Mouse (Mus musculus): ENCODE results near the gene Phactr4. TPM values are rescaled to one million over a fixed set of nuclear protein-coding genes. Genes with fewer than 3 reads are reported as not detected.
"Not testable (repeated sequence)": the region's sequence is repeated elsewhere in the genome, so short reads cannot be mapped to it uniquely, and the experiment has no call there.

Phactr4 gene
- polyA plus RNA-seq, 1 experiment from 2014 or later = 25.9 TPM

DNA sequence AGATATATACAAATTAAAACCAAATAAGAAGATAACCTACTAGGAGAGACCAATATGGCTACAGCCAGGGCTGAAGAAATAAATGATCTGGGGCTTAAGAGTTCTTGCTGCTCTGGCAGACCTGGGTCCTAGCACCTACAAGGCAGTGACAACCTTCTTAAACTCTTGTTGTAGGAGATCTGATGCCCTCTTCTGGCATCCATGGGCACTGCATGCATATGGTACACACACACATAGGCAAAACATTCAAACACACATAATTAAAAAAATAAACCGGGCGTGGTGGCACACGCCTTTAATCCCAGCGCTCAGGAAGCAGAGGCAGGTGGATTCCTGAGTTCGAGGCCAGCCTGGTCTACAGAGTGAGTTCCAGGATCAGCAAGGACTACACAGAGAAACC, 2.5 kb upstream of the Phactr4 start:
- no peak overlapping the region for H3K27ac ChIP-seq (ENCODE audit: low read length)
- H3K9ac ChIP-seq (ENCODE audit: low read length) = no peak overlapping the region
- H3K4me2 ChIP-seq (ENCODE audit: low read depth, low read length) = no peak overlapping the region
- 90% methylated on average over 5 of the region's 5 CpGs for WGBS
- H3K27me3 ChIP-seq (ENCODE audit: control insufficient read depth, insufficient read depth, low read length) = no peaks in the 10 kb centered on the region
- H3K9me3 ChIP-seq (replicated peaks; ENCODE audit: control insufficient read depth, low read length) = no peaks in the 10 kb centered on the region
- no peaks in the 10 kb centered on the region for H3K36me3 ChIP-seq (ENCODE audit: control insufficient read depth, insufficient read depth, low read length)
- no peak for ATAC-seq (ENCODE audit: insufficient read depth, low FRiP score)
- no peak overlapping the region for H3K4me3 ChIP-seq (replicated peaks; ENCODE audit: low read length)
- peaks cover 7% of the 10 kb centered on the region; the same call in 1 of the 2 replicates for H3K4me1 ChIP-seq (ENCODE audit: control insufficient read depth, insufficient read depth, low read length)

DNA sequence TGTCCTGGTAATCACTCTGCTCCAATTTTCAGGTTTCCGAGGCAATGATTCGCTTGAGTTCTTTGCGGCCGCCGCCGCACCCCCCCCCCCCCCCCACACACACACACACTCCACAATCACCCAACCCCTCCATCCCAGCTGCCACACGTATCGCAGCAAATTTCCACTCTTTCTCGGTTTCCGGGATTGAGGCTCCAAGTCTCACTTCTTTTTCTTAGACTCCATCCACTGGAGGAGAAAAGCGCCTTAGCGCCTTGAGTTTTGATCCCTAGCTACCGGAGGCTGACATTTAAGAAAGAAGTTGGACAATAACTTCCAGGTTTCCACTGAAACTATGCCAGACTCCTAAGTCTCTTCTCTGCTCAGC, 750 bp downstream of the Phactr4 start:
- Histone ChIP-seq H3K9ac (ENCODE audit: low read length) (peak overlapping the region; percentile 87), H3K27me3 (ENCODE audit: control insufficient read depth, insufficient read depth, low read length) (no peaks in the 10 kb centered on the region), H3K4me3 (replicated peaks; ENCODE audit: low read length) (peak overlapping the region; percentile 74), H3K36me3 (ENCODE audit: control insufficient read depth, insufficient read depth, low read length) (no peaks in the 10 kb centered on the region), H3K9me3 (replicated peaks; ENCODE audit: control insufficient read depth, low read length) (no peaks in the 10 kb centered on the region), H3K4me2 (ENCODE audit: low read depth, low read length) (peak overlapping the region; percentile 57), H3K4me1 (ENCODE audit: control insufficient read depth, insufficient read depth, low read length) (peaks cover 13% of the 10 kb centered on the region), H3K27ac (ENCODE audit: low read length) (peak overlapping the region; percentile 99)
- 0% methylated on average over 13 of the region's 13 CpGs for WGBS
- ATAC-seq (ENCODE audit: insufficient read depth, low FRiP score) = no peak

DNA sequence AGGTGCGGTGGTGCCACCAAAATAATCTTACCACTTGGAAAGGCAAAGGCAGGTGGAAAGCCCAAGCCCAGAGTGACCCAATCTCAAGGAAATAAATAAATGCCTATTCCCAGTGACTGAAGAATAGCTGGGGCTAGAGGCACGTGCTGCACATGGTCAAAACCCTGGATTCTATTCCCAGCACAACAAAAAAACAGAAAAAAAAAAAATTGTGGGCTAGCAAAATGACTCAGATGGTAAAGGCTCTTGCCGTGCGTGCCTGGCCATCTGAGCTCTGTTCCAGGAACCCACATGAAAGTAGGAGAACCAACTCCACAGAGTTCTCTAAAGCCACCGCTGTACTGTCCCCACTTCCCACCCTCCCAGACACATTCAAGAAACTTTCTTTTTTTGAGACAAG, 1.8 kb downstream of the Phactr4 start:
- peak overlapping the region; percentile 87; the same call in 1 of the 2 replicates for H3K9ac ChIP-seq (ENCODE audit: low read length)
- H3K4me2 ChIP-seq (ENCODE audit: low read depth, low read length) = peak overlapping the region; percentile 57
- peaks cover 13% of the 10 kb centered on the region for H3K4me1 ChIP-seq (ENCODE audit: control insufficient read depth, insufficient read depth, low read length)
- H3K36me3 ChIP-seq (ENCODE audit: control insufficient read depth, insufficient read depth, low read length) = no peaks in the 10 kb centered on the region
- 74% methylated on average over 5 of the region's 5 CpGs for WGBS
- no peaks in the 10 kb centered on the region for H3K27me3 ChIP-seq (ENCODE audit: control insufficient read depth, insufficient read depth, low read length)
- no peak for ATAC-seq (ENCODE audit: insufficient read depth, low FRiP score)
- H3K9me3 ChIP-seq (replicated peaks; ENCODE audit: control insufficient read depth, low read length) = no peaks in the 10 kb centered on the region
- H3K27ac ChIP-seq (ENCODE audit: low read length) = 0 out of 2 replicates have a peak overlapping the region, but pooled peaks have one; percentile 99
- H3K4me3 ChIP-seq (replicated peaks; ENCODE audit: low read length) = peak overlapping the region; percentile 74

DNA sequence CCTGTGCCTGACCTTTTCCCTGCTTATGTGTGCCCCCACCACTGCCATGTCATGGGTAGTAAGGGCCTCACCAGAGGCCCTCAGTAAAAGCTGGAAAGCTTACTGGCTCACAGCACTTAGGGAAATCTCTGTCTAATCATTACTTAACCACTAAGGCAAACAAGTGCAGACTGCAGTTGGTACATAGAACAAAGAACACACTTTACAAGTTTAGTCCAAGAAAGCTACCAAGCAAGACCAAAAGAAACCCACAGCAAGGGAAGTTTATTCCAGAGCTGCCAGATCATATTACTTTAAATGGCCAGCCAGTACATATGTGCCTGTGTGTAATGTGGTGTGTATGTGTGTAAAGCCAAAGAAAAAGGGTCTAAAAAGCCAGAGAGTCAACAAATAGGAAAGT, 6.3 kb downstream of the Phactr4 start:
- Histone ChIP-seq H3K4me3 (replicated peaks; ENCODE audit: low read length) (no peak overlapping the region), H3K27ac (ENCODE audit: low read length) (peak overlapping the region; percentile 82), H3K4me2 (ENCODE audit: low read depth, low read length) (no peak overlapping the region), H3K9ac (ENCODE audit: low read length) (no peak overlapping the region), H3K9me3 (replicated peaks; ENCODE audit: control insufficient read depth, low read length) (no peaks in the 10 kb centered on the region), H3K27me3 (ENCODE audit: control insufficient read depth, insufficient read depth, low read length) (no peaks in the 10 kb centered on the region), H3K36me3 (ENCODE audit: control insufficient read depth, insufficient read depth, low read length) (no peaks in the 10 kb centered on the region), H3K4me1 (ENCODE audit: control insufficient read depth, insufficient read depth, low read length) (peaks cover 11% of the 10 kb centered on the region)
- peak; percentile 79; the same call in 1 of the 2 replicates for ATAC-seq (ENCODE audit: insufficient read depth, low FRiP score)

DNA sequence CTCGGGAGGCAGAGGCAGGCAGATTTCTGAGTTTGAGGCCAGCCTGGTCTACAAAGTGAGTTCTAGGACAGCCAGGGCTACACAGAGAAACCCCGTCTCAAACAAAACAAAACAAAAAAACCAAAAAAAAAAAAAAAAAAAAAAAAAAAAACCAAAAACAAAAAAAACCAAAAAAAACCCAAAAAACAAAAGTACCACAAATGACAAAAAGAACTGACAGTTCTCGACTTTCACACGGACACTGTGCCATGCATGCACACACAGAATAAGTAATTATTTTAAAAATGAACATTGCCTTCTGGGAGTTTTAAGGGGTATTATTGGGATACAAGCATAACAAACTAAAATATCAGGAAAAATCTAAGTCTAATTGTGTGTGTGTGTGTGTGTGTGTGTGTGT, 9.0 kb downstream of the Phactr4 start:
- not testable (repeated sequence) for H3K9ac ChIP-seq (ENCODE audit: low read length); H3K27me3 ChIP-seq (ENCODE audit: control insufficient read depth, insufficient read depth, low read length); H3K4me3 ChIP-seq (replicated peaks; ENCODE audit: low read length); H3K36me3 ChIP-seq (ENCODE audit: control insufficient read depth, insufficient read depth, low read length); ATAC-seq (ENCODE audit: insufficient read depth, low FRiP score); H3K4me2 ChIP-seq (ENCODE audit: low read depth, low read length); H3K4me1 ChIP-seq (ENCODE audit: control insufficient read depth, insufficient read depth, low read length); H3K9me3 ChIP-seq (replicated peaks; ENCODE audit: control insufficient read depth, low read length); H3K27ac ChIP-seq (ENCODE audit: low read length)
- WGBS = 90% methylated on average over 4 of the region's 4 CpGs

DNA sequence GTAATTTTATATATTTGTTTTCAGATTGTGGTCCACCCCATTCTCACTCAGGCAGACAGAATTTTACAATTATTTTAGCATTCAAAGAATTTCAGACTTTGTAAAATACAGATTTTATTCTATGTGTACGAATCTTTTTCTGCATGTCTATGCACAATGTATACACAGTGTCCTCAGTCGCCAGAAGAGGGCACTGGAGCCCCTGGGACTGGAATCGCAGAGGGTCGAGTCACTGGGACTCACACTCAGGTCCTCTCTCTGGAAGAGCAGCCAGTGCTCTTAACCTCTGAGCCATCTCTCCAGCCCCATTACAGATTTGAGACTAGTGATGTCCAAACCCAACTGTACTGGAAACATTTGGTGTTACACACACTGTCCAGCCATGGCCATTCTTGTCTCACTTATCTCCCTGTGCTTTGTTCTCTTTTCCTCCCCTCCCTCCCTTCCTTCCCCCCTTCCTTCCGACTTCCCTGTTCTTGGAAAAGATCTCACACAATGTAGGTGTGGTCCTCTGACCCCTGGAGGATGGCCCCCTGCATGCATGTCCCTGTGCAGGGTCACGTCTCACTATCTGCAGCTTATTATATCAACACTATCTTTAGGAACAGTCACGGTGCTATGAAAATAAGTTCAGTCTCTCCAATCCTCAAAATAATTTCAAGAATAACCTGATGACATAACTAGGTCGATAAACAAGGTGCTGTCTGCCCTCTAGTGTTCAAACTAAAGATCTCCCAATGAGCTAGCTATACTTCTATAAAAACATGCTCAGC, 10.8 kb downstream of the Phactr4 start:
- no peak overlapping the region for H3K4me2 ChIP-seq (ENCODE audit: low read depth, low read length)
- no peak for ATAC-seq (ENCODE audit: insufficient read depth, low FRiP score)
- no peak overlapping the region for H3K27ac ChIP-seq (ENCODE audit: low read length)
- H3K4me1 ChIP-seq (ENCODE audit: control insufficient read depth, insufficient read depth, low read length) = no peaks in the 10 kb centered on the region
- 52% methylated on average over 8 of the region's 8 CpGs for WGBS
- H3K9ac ChIP-seq (ENCODE audit: low read length) = no peak overlapping the region
- H3K4me3 ChIP-seq (replicated peaks; ENCODE audit: low read length) = no peak overlapping the region
- no peaks in the 10 kb centered on the region for H3K36me3 ChIP-seq (ENCODE audit: control insufficient read depth, insufficient read depth, low read length)
- H3K9me3 ChIP-seq (replicated peaks; ENCODE audit: control insufficient read depth, low read length) = no peaks in the 10 kb centered on the region
- no peaks in the 10 kb centered on the region for H3K27me3 ChIP-seq (ENCODE audit: control insufficient read depth, insufficient read depth, low read length)

DNA sequence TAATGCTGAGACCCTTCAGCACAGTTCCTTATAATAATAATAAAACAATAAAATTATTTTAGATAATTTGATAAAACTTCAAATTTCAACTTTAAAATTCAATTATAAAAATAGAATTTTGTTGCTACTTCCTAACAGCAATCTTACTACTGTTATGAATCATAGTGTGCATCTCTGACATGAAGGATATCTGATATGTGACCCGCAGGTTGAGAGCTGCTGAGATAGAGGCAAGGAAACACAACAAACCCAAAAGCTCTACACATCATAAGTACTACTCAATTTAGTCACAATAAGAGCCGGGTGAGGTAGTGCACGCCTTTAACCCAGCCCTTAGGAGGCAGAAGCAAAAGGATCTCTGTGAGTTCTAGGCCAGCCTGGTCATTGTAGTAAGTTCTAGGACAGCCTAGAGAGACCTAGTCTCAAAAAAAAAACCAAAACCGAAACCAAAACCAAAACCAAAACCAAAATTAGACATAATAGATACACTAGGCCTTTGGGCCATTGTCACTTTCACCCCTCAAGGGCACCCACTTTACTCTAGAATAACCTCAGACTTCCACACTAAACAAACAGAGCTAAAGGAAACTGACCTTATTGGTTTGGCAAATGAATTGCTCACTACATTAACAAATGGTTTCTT, 12.6 kb downstream of the Phactr4 start:
- H3K4me1 ChIP-seq (ENCODE audit: control insufficient read depth, insufficient read depth, low read length) = no peaks in the 10 kb centered on the region
- no peak overlapping the region for H3K4me3 ChIP-seq (replicated peaks; ENCODE audit: low read length)
- no peak for ATAC-seq (ENCODE audit: insufficient read depth, low FRiP score)
- H3K27me3 ChIP-seq (ENCODE audit: control insufficient read depth, insufficient read depth, low read length) = no peaks in the 10 kb centered on the region
- H3K4me2 ChIP-seq (ENCODE audit: low read depth, low read length) = no peak overlapping the region
- H3K27ac ChIP-seq (ENCODE audit: low read length) = no peak overlapping the region
- 85% methylated on average over 4 of the region's 4 CpGs for WGBS
- H3K9me3 ChIP-seq (replicated peaks; ENCODE audit: control insufficient read depth, low read length) = no peaks in the 10 kb centered on the region
- no peak overlapping the region for H3K9ac ChIP-seq (ENCODE audit: low read length)
- H3K36me3 ChIP-seq (ENCODE audit: control insufficient read depth, insufficient read depth, low read length) = no peaks in the 10 kb centered on the region

DNA sequence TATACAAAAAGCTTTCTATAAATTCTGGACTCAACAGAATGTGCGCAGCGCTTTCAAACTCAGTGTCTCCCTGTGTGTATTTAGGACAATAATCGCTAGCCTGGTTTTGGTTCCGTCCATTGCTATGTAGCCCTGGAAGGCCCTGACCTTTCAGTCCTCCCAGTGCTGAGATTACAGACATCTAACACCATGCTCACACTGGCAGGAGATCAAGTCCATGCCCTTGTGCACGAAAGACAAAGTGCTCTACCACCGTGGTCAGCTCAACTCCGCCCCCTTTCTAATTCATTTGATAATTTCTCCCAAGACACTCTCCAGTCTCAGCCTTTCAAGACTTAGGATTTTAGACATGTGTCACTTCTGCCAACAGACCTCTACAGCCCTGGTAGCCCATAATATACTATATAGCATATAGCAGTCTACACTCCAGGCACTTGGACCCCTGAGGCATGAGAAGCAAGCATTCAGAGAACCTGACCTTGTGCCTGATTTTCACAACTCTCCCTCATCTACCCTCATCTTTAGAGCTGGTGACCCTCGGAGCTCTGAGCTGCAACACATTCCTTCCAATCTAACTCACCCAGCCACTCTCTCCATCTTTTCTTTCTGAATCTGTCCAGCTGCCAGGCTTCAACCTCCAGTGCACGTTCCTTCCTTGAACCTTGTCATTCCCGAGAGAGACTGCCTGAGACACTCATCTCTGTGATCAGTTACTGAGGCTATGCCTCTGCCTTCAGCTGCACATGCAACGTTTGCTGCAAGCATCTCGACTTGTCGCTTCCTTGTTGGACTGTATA, 15.7 kb downstream of the Phactr4 start:
- Histone ChIP-seq H3K27me3 (ENCODE audit: control insufficient read depth, insufficient read depth, low read length) (no peaks in the 10 kb centered on the region), H3K4me2 (ENCODE audit: low read depth, low read length) (no peak overlapping the region), H3K36me3 (ENCODE audit: control insufficient read depth, insufficient read depth, low read length) (no peaks in the 10 kb centered on the region), H3K27ac (ENCODE audit: low read length) (no peak overlapping the region), H3K9ac (ENCODE audit: low read length) (no peak overlapping the region), H3K9me3 (replicated peaks; ENCODE audit: control insufficient read depth, low read length) (no peaks in the 10 kb centered on the region), H3K4me1 (ENCODE audit: control insufficient read depth, insufficient read depth, low read length) (no peaks in the 10 kb centered on the region; the same call in 1 of the 2 replicates), H3K4me3 (replicated peaks; ENCODE audit: low read length) (no peak overlapping the region)
- no peak for ATAC-seq (ENCODE audit: insufficient read depth, low FRiP score)
- 75% methylated on average over 13 of the region's 13 CpGs for WGBS

DNA sequence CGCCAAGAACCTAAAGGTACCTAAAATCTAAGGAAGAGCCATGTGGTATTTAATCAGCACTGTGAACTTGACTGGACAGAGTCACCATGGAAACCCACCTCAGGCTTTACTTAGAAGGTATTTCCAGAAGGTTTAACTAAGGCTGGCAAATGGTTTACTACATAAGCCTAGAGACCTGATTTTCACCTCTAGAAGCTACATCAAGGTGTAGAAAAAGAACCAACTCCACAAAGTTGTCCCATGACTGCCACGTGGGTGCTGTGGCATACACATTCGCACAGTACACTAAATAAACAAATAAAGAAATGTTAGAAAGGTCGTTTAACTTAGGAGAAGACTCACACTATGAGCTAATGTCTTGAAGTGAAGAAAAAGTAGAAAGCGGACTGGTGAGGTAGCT, 17.7 kb downstream of the Phactr4 start:
- Histone ChIP-seq H3K4me1 (ENCODE audit: control insufficient read depth, insufficient read depth, low read length) (no peaks in the 10 kb centered on the region; the same call in 1 of the 2 replicates), H3K4me3 (replicated peaks; ENCODE audit: low read length) (no peak overlapping the region), H3K4me2 (ENCODE audit: low read depth, low read length) (no peak overlapping the region), H3K9me3 (replicated peaks; ENCODE audit: control insufficient read depth, low read length) (no peaks in the 10 kb centered on the region), H3K36me3 (ENCODE audit: control insufficient read depth, insufficient read depth, low read length) (no peaks in the 10 kb centered on the region), H3K27ac (ENCODE audit: low read length) (0 out of 2 replicates have a peak overlapping the region, but pooled peaks have one; percentile 8), H3K27me3 (ENCODE audit: control insufficient read depth, insufficient read depth, low read length) (no peaks in the 10 kb centered on the region), H3K9ac (ENCODE audit: low read length) (no peak overlapping the region)
- ATAC-seq (ENCODE audit: insufficient read depth, low FRiP score) = no peak
- 74% methylated on average over 5 of the region's 5 CpGs for WGBS
